Mouse (Mus musculus): Measurements from ENCODE around the gene Mcemp1. TPM values are rescaled to one million over a fixed set of nuclear protein-coding genes. Genes with fewer than 3 reads are reported as not detected.

Mcemp1 gene
- not detected in 2 replicates for total RNA-seq (2014; rRNA removed)
- 0.23 and 0.26 TPM in 2 replicates for polyA plus RNA-seq (2015; fragmentation: Nextera tagmentation; extraction: Ambion mirVana)

DNA sequence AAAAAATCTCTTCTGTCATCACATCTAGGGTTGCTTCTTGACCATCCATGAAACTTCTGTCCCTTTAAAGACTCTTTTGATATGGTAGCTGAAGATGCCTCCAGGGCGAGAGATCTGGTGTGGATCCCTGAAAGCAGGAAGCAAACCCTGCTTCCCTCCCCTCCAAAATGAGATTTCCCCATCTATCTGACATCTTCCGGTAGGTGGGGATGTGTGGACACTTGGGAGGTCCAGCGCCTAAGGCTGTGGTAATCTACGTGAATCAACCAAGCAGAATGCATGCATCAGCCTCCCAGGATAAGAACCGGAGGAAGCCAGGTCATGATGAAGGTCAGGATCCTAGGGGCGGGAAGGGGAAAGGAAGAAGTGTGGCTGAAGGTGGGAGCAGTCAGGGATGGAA, at the start of gene Mcemp1:
Gene Mcemp1, plus strand, starts transcription at position 248 of the 400 bp plus-strand sequence.
- Histone ChIP-seq H3K4me2 (ENCODE audit: low read depth, low read length, poor library complexity, severe bottlenecking) (no peak within 1 kb of the TSS), H3K9me3 (ENCODE audit: low read length) (no peaks in the 10 kb centered on the region), H3K9ac (replicated peaks; ENCODE audit: low read length, poor library complexity, severe bottlenecking) (no peak within 1 kb of the TSS), H3K4me3 (ENCODE audit: low read depth, low read length) (no peak within 1 kb of the TSS), H3K36me3 (ENCODE audit: insufficient read depth, low read length) (no peaks in the 10 kb centered on the region), H3K4me1 (ENCODE audit: insufficient read depth, low read length) (no peaks in the 10 kb centered on the region), H3K27ac (ENCODE audit: low read depth, low read length) (no peak within 1 kb of the TSS), H3K27me3 (ENCODE audit: insufficient read depth, low read length) (no peaks in the 10 kb centered on the region)
- no peak for DNase-seq (ENCODE audit: low spot score)
- 80% methylated on average over 6 of the region's 6 CpGs for WGBS
- ATAC-seq (ENCODE audit: low FRiP score) = no peak
- no peak for TF ChIP-seq CTCF (IDR thresholded peaks at IDR 0.05)

DNA sequence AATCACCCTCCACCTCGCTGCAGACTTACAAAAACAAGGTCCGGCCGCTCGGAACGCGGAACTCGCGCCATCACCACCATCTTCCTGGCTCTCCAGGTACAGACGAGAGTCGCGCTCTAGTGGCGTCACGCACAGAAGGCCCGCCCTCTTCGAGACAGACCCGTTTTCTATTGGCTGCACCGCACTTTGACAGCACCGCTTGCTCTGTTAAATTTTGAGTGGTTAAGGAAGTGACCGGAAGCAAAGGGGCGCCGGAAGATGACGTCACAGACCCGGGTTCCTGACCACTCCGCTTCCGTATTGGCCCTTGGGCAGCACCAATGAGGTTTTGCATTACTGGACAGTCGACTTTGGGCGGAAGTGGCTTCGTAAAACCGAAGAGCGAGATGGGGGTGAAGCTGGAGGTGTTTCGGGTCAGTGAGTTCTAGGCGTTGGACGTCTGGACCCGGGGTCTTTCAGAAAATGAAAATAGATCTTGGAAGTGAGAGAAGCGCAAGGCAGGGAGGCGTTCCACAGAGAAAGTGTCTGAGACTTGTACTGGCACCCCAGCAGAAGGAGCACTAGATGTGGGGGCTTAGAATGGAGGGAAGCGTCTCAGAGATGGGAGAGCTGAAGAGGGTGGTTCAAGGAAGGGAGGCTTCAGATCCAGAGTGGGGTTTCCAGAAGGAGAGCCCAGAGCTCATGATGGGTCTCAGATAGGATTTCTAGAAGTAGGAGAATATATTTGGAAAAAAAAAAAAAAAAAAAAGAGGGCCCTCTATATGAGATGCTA, 44.2 kb upstream of the Mcemp1 start, which contains the start of the genes Xab2 and Pet100:
Gene Xab2, minus strand, starts transcription at position 118 of the 772 bp plus-strand sequence.
Gene Pet100, plus strand, starts transcription at position 350 of the 772 bp plus-strand sequence.
- Histone ChIP-seq H3K9me3 (ENCODE audit: low read length) (no peaks in the 10 kb centered on the region), H3K27me3 (ENCODE audit: insufficient read depth, low read length) (no peaks in the 10 kb centered on the region), H3K4me3 (ENCODE audit: low read depth, low read length) (peak within 1 kb of the TSS; percentile 87), H3K36me3 (ENCODE audit: insufficient read depth, low read length) (peaks cover 8% of the 10 kb centered on the region; the same call in 1 of the 2 replicates), H3K27ac (ENCODE audit: low read depth, low read length) (no peak within 1 kb of the TSS), H3K9ac (replicated peaks; ENCODE audit: low read length, poor library complexity, severe bottlenecking) (peak within 1 kb of the TSS; percentile 84), H3K4me2 (ENCODE audit: low read depth, low read length, poor library complexity, severe bottlenecking) (peak within 1 kb of the TSS; percentile 86), H3K4me1 (ENCODE audit: insufficient read depth, low read length) (peaks cover 6% of the 10 kb centered on the region; the same call in 1 of the 2 replicates)
- under 1% methylated on average over 37 of the region's 37 CpGs for WGBS
- DNase-seq (ENCODE audit: low spot score) (peak; percentile 100), ATAC-seq (ENCODE audit: low FRiP score) (peak; percentile 96)
- 0 out of 2 replicates have a peak, but pooled peaks have one; percentile 3 for TF ChIP-seq CTCF (IDR thresholded peaks at IDR 0.05)

DNA sequence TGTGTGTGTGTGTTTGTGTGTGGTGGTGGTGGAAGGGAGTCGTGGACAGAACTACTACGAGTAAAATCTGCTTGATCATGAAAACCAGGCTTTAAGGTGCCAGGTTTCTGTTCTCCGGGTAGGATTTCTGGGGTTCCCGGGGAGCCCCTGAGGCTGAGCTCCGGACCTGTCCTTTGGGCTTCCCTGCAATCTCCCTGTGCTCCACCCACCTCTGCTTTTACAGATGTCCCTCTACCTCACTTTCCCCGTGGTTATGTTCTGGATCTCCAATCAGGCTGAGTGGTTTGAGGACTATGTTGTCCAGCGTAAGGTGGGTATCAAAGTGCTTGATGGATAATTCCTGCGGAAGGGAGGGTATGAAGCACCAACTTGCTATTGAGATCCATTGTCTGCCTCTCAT, 43.4 kb upstream of the Mcemp1 start:
- Histone ChIP-seq H3K4me3 (ENCODE audit: low read depth, low read length) (peak overlapping the region; percentile 87), H3K9me3 (ENCODE audit: low read length) (no peaks in the 10 kb centered on the region), H3K27ac (ENCODE audit: low read depth, low read length) (no peak overlapping the region), H3K9ac (replicated peaks; ENCODE audit: low read length, poor library complexity, severe bottlenecking) (peak overlapping the region; percentile 51), H3K4me2 (ENCODE audit: low read depth, low read length, poor library complexity, severe bottlenecking) (peak overlapping the region; percentile 59), H3K36me3 (ENCODE audit: insufficient read depth, low read length) (peaks cover 5% of the 10 kb centered on the region; the same call in 1 of the 2 replicates), H3K4me1 (ENCODE audit: insufficient read depth, low read length) (peaks cover 6% of the 10 kb centered on the region; the same call in 1 of the 2 replicates), H3K27me3 (ENCODE audit: insufficient read depth, low read length) (no peaks in the 10 kb centered on the region)
- ATAC-seq (ENCODE audit: low FRiP score) (no peak), DNase-seq (ENCODE audit: low spot score) (no peak)
- WGBS = 73% methylated on average over 8 of the region's 8 CpGs
- no peak for TF ChIP-seq CTCF (IDR thresholded peaks at IDR 0.05)

DNA sequence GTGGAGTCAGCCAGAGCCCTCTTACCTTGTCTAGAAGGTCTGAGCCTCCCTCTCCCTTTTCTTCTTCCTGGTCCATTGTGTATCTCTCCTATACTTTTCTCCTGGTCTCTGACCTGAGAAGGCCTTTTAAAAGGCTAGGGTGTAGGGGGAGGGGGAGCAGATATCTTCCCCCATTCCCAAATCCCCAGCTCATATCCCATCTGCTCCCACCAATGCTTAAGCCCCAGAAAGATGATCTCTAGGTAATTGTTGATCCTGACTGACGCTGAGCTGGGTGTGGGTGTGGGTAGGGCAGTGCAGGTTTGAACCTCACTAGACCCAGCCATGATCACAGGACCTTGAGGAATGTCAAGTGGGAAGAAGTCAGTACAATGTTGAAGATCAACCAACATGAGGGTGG, 40.1 kb upstream of the Mcemp1 start, which contains the start of gene Pcp2:
Gene Pcp2, minus strand, starts transcription at position 101 of the 400 bp plus-strand sequence.
- TF ChIP-seq CTCF (IDR thresholded peaks at IDR 0.05) = no peak
- no peaks in the 10 kb centered on the region for H3K36me3 ChIP-seq (ENCODE audit: insufficient read depth, low read length)
- DNase-seq (ENCODE audit: low spot score) = no peak
- peaks cover 9% of the 10 kb centered on the region; the same call in 1 of the 2 replicates for H3K27me3 ChIP-seq (ENCODE audit: insufficient read depth, low read length)
- 63% methylated on average over 1 of the region's 1 CpGs for WGBS
- H3K4me3 ChIP-seq (ENCODE audit: low read depth, low read length) = no peak within 1 kb of the TSS
- no peak within 1 kb of the TSS for H3K4me2 ChIP-seq (ENCODE audit: low read depth, low read length, poor library complexity, severe bottlenecking)
- H3K4me1 ChIP-seq (ENCODE audit: insufficient read depth, low read length) = 0 out of 2 replicates have a peak, but pooled peaks cover 3% of the 10 kb centered on the region
- H3K9me3 ChIP-seq (ENCODE audit: low read length) = no peaks in the 10 kb centered on the region
- H3K9ac ChIP-seq (replicated peaks; ENCODE audit: low read length, poor library complexity, severe bottlenecking) = no peak within 1 kb of the TSS
- no peak for ATAC-seq (ENCODE audit: low FRiP score)
- H3K27ac ChIP-seq (ENCODE audit: low read depth, low read length) = no peak within 1 kb of the TSS

DNA sequence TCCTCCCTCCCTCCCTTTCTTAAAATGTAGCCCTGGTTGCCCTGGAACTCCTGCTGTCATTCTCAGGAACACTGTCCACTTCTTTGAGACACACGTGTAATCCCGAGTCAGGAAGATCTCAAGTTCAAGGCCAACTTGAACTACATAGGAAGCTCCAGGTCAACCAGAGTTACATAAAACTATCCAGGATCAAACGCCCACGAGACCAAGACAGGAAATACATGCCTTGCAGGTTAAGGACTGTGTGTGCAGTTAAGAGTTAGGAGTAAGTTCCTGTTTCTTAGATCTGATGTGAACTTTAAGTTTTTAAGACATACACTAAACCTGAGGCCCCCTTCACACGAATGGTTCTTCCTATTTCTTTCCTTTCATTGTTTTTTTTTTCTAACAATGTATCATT, 38.6 kb upstream of the Mcemp1 start:
- Histone ChIP-seq H3K27ac (ENCODE audit: low read depth, low read length) (no peak overlapping the region), H3K9me3 (ENCODE audit: low read length) (no peaks in the 10 kb centered on the region), H3K4me2 (ENCODE audit: low read depth, low read length, poor library complexity, severe bottlenecking) (no peak overlapping the region), H3K9ac (replicated peaks; ENCODE audit: low read length, poor library complexity, severe bottlenecking) (no peak overlapping the region), H3K4me1 (ENCODE audit: insufficient read depth, low read length) (peaks cover 7% of the 10 kb centered on the region; the same call in 1 of the 2 replicates), H3K4me3 (ENCODE audit: low read depth, low read length) (no peak overlapping the region), H3K36me3 (ENCODE audit: insufficient read depth, low read length) (no peaks in the 10 kb centered on the region), H3K27me3 (ENCODE audit: insufficient read depth, low read length) (peaks cover 9% of the 10 kb centered on the region; the same call in 1 of the 2 replicates)
- DNase-seq (ENCODE audit: low spot score) = no peak
- ATAC-seq (ENCODE audit: low FRiP score) = no peak
- 66% methylated on average over 5 of the region's 5 CpGs for WGBS
- no peak for TF ChIP-seq CTCF (IDR thresholded peaks at IDR 0.05)

DNA sequence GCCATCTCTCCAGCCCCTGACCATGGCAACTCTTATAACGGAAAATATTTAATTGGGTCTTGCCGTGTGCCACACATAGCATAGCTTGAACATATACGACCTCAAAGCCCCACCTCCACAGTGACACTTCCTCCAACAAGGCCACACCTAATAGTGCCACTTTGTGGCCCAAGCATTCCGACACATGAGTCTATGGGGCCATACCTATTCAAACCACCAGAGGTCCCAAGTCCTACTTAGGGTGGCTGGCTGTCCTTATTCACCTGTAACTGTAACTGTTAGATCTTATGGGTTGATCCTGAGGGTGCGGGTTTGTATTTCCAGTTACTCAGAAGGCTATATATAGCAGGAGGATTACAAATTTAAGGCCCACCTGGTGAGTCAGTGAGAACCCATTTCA, 37.5 kb upstream of the Mcemp1 start:
- whole genome bisulfite sequencing = 29% methylated on average over 5 of the region's 5 CpGs
- H3K27ac ChIP-seq (ENCODE audit: low read depth, low read length) = no peak overlapping the region
- H3K9me3 ChIP-seq (ENCODE audit: low read length) = no peaks in the 10 kb centered on the region
- H3K36me3 ChIP-seq (ENCODE audit: insufficient read depth, low read length) = no peaks in the 10 kb centered on the region
- TF ChIP-seq CTCF (IDR thresholded peaks at IDR 0.05) = peak; percentile 72
- H3K4me3 ChIP-seq (ENCODE audit: low read depth, low read length) = no peak overlapping the region
- DNase-seq (ENCODE audit: low spot score) = peak; percentile 50
- no peak overlapping the region for H3K9ac ChIP-seq (replicated peaks; ENCODE audit: low read length, poor library complexity, severe bottlenecking)
- H3K27me3 ChIP-seq (ENCODE audit: insufficient read depth, low read length) = peaks cover 9% of the 10 kb centered on the region; the same call in 1 of the 2 replicates
- 0 out of 2 replicates have a peak, but pooled peaks have one; percentile 36 for ATAC-seq (ENCODE audit: low FRiP score)
- no peak overlapping the region for H3K4me2 ChIP-seq (ENCODE audit: low read depth, low read length, poor library complexity, severe bottlenecking)
- H3K4me1 ChIP-seq (ENCODE audit: insufficient read depth, low read length) = peaks cover 4% of the 10 kb centered on the region; the same call in 1 of the 2 replicates
